Comparison of ENCODE assay signal across 14 mouse cellular contexts in the genomic region with DNA sequence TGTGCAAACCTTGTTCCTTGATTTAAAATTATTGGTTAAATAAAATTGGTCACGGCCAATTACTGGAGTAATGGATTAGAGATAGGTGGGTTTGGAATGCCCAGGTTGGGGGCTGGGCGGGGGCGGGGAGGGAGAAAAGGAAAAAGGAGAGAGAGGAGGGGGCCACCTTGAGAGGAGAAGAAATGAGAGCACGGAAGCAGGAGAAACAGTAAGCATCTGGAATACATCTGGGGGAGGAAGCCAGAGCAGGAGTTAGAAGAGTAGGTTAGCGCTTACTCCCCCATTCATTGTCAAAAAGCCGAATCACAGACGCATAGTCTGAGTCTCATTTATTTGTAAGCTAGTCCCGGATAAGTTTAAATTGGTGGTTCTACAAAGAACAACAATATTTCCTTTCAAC.
"Had no signal": no experiment of that assay in that cellular context is flagged by ENCODE, and none has a peak within 500 bp of the region (broad histone marks: within the 10 kb centered on the region; RNA-seq: fewer than 3 reads in every experiment).

No protein-coding gene starts in this region.

- H3K4me1 ChIP-seq: midbrain, embryonic 15.5 days had no signal

- ATAC-seq: liver, embryonic 12.5 days; midbrain, embryonic 15.5 days had no signal

- DNase-seq: kidney, adult 18-20 months; kidney, postnatal 36 days; layer of hippocampus, adult 9-11 months; layer of hippocampus, postnatal 36 days; lung, embryonic 14.5 days; lung, postnatal 10 days; lung, postnatal 4 days; right cerebral cortex, postnatal 25 days; thymus, postnatal 4 days had no signal

- H3K36me3 ChIP-seq: limb, embryonic 15.5 days; liver, embryonic 12.5 days; midbrain, embryonic 10.5 days; midbrain, embryonic 15.5 days; neural tube, embryonic 12.5 days had no signal

- H3K4me3 ChIP-seq: limb, embryonic 15.5 days; liver, embryonic 12.5 days; midbrain, embryonic 10.5 days; midbrain, embryonic 15.5 days; neural tube, embryonic 12.5 days had no signal

- H3K27me3 ChIP-seq: limb, embryonic 15.5 days; liver, embryonic 12.5 days; midbrain, embryonic 15.5 days; neural tube, embryonic 12.5 days had no signal

- H3K4me2 ChIP-seq: limb, embryonic 15.5 days; liver, embryonic 12.5 days; lung, embryonic 14.5 days; midbrain, embryonic 15.5 days; neural tube, embryonic 12.5 days had no signal

- H3K9ac ChIP-seq: limb, embryonic 15.5 days; liver, embryonic 12.5 days; lung, embryonic 14.5 days; midbrain, embryonic 15.5 days; neural tube, embryonic 12.5 days had no signal

- H3K9me3 ChIP-seq: limb, embryonic 15.5 days; liver, embryonic 12.5 days; midbrain, embryonic 10.5 days; midbrain, embryonic 15.5 days; neural tube, embryonic 12.5 days had no signal

- H3K27ac ChIP-seq: limb, embryonic 15.5 days; liver, embryonic 12.5 days; midbrain, embryonic 10.5 days; midbrain, embryonic 15.5 days; neural tube, embryonic 12.5 days had no signal
